Mouse (Mus musculus) A20 (cell line): ENCODE results near the gene Ech1.
A peak's percentile ranks its signal among the peaks of the same experiment; 100 is the strongest.

Experiments
- DNase-seq: peaks from one replicate; pipeline ENCODE4 v3.0.0-alpha.2; 2011; ENCODE audit warnings: low read depth, low spot score

Ech1 gene

GRCm38 (mm10) chr7:28824941-28825685 lies at the start of gene Ech1:
Ech1 (plus strand) TSS chr7:28825217.
- DNase-seq: peak; percentile 92

- DNase-seq: no peak
Measured at GRCm38 (mm10) chr7:28778825-28779224, 46.2 kb upstream of the Ech1 start.

- peak; percentile 87 for DNase-seq
Measured at GRCm38 (mm10) chr7:28780067-28780658, 44.9 kb upstream of the Ech1 start.

GRCm38 (mm10) chr7:28780857-28781256 lies 44.2 kb upstream of the Ech1 start:
- no peak for DNase-seq

GRCm38 (mm10) chr7:28781261-28781663 lies 43.8 kb upstream of the Ech1 start:
- no peak for DNase-seq

GRCm38 (mm10) chr7:28785161-28785560 lies 39.9 kb upstream of the Ech1 start:
- no peak for DNase-seq

- DNase-seq: peak; percentile 53
Measured at GRCm38 (mm10) chr7:28787884-28788283, 37.1 kb upstream of the Ech1 start.

- DNase-seq: peak; percentile 96
Measured at GRCm38 (mm10) chr7:28788307-28789195, 36.5 kb upstream of the Ech1 start, which contains the start of gene Rinl. Rinl (plus strand) TSS chr7:28788969.

GRCm38 (mm10) chr7:28789235-28789634 lies 35.8 kb upstream of the Ech1 start:
- DNase-seq: no peak

GRCm38 (mm10) chr7:28790066-28790806 lies 34.8 kb upstream of the Ech1 start:
- no peak for DNase-seq

- no peak for DNase-seq
Measured at GRCm38 (mm10) chr7:28791706-28792105, 33.3 kb upstream of the Ech1 start.

- DNase-seq: peak; percentile 32
Measured at GRCm38 (mm10) chr7:28792391-28793185, 32.4 kb upstream of the Ech1 start.

GRCm38 (mm10) chr7:28793834-28794233 lies 31.2 kb upstream of the Ech1 start:
- DNase-seq: peak; percentile 73

- DNase-seq: no peak
Measured at GRCm38 (mm10) chr7:28794496-28794895, 30.5 kb upstream of the Ech1 start.

GRCm38 (mm10) chr7:28795832-28796231 lies 29.2 kb upstream of the Ech1 start:
- DNase-seq: peak; percentile 87

GRCm38 (mm10) chr7:28796562-28796975 lies 28.4 kb upstream of the Ech1 start:
- peak; percentile 93 for DNase-seq

GRCm38 (mm10) chr7:28799994-28800393 lies 25.0 kb upstream of the Ech1 start:
- no peak for DNase-seq

GRCm38 (mm10) chr7:28801451-28801850 lies 23.6 kb upstream of the Ech1 start:
- DNase-seq: no peak

GRCm38 (mm10) chr7:28801901-28802670 lies 22.9 kb upstream of the Ech1 start:
- DNase-seq: no peak
